Comparison of ENCODE assay signal across 8 mouse cellular contexts in genomic region chr7:127572895-127573471, GRCm38 (mm10). TPM values are rescaled to one million over a fixed set of nuclear protein-coding genes. Genes with fewer than 3 reads are reported as not detected.
DNase-seq lines count a peak whose midpoint lies in the region; ATAC-seq and TF ChIP-seq lines count a peak whose summit lies in the region.

TSS of gene Phkg2 (plus strand) at chr7:127573340.

- no peak for TF ChIP-seq CTCF in ES-Bruce4 (IDR thresholded peaks at IDR 0.05; ENCODE audit: low read depth, low read length)
- TF ChIP-seq CTCF in heart, postnatal 0 days (IDR thresholded peaks at IDR 0.05; ENCODE audit: low read depth), result no peak
- TF ChIP-seq CTCF in testis, adult 2 months (IDR thresholded peaks at IDR 0.05; ENCODE audit: control insufficient read depth, insufficient read depth, insufficient replicate concordance, low read depth, low read length), result no peak

- peak within 1 kb of the TSS; percentile 94 for H3K4me2 ChIP-seq in forebrain, embryonic 12.5 days
- peak within 1 kb of the TSS; percentile 97 for H3K4me2 ChIP-seq in heart, postnatal 0 days (ENCODE audit: low read depth, low read length)
- peak within 1 kb of the TSS; percentile 96 for H3K4me2 ChIP-seq in liver, embryonic 16.5 days (ENCODE audit: low read depth, low read length)
- peak within 1 kb of the TSS; percentile 98 for H3K4me2 ChIP-seq in neural tube, embryonic 13.5 days

- peak within 1 kb of the TSS; percentile 95 for H3K9ac ChIP-seq in ES-Bruce4 (ENCODE audit: low read depth, poor library complexity, severe bottlenecking)
- H3K9ac ChIP-seq in forebrain, embryonic 12.5 days, result peak within 1 kb of the TSS; percentile 89
- H3K9ac ChIP-seq in heart, postnatal 0 days (replicated peaks; ENCODE audit: low read depth, low read length), result peak within 1 kb of the TSS; percentile 83
- H3K9ac ChIP-seq in liver, embryonic 16.5 days (ENCODE audit: low read depth, low read length), result peak within 1 kb of the TSS; percentile 86
- peak within 1 kb of the TSS; percentile 92 for H3K9ac ChIP-seq in neural tube, embryonic 13.5 days

- H3K36me3 ChIP-seq in ES-Bruce4 (ENCODE audit: control insufficient read depth, insufficient read depth, low read length, poor library complexity, severe bottlenecking), result 0 out of 2 replicates have a peak, but pooled peaks cover 2% of the 10 kb centered on the region
- H3K36me3 ChIP-seq in forebrain, embryonic 12.5 days (replicated peaks), result peaks cover 14% of the 10 kb centered on the region
- H3K36me3 ChIP-seq in heart, postnatal 0 days (replicated peaks; ENCODE audit: control insufficient read depth, insufficient read depth, low read length), result peaks cover 15% of the 10 kb centered on the region
- H3K36me3 ChIP-seq in liver, embryonic 16.5 days (ENCODE audit: control insufficient read depth, insufficient read depth), result peaks cover 9% of the 10 kb centered on the region
- peaks cover 19% of the 10 kb centered on the region for H3K36me3 ChIP-seq in neural tube, embryonic 13.5 days
- H3K36me3 ChIP-seq in testis, adult 2 months (ENCODE audit: control insufficient read depth, insufficient read depth, low read length), result no peaks in the 10 kb centered on the region; the same call in 1 of the 2 replicates

- peaks cover 2% of the 10 kb centered on the region for H3K4me1 ChIP-seq in ES-Bruce4 (ENCODE audit: control insufficient read depth, insufficient read depth, low read length)
- H3K4me1 ChIP-seq in forebrain, embryonic 12.5 days, result peaks cover 23% of the 10 kb centered on the region
- H3K4me1 ChIP-seq in heart, postnatal 0 days (ENCODE audit: control insufficient read depth, insufficient read depth), result peaks cover 18% of the 10 kb centered on the region
- peaks cover 17% of the 10 kb centered on the region for H3K4me1 ChIP-seq in liver, embryonic 16.5 days (ENCODE audit: control insufficient read depth, low read depth, low read length)
- peaks cover 29% of the 10 kb centered on the region for H3K4me1 ChIP-seq in neural tube, embryonic 13.5 days (replicated peaks)
- peaks cover 3% of the 10 kb centered on the region for H3K4me1 ChIP-seq in testis, adult 2 months (ENCODE audit: control insufficient read depth, insufficient read depth, low read length)

- TF ChIP-seq EP300 in ES-Bruce4 (IDR thresholded peaks at IDR 0.05; ENCODE audit: insufficient read depth, low read depth, low read length), result no peak
- no peak for TF ChIP-seq EP300 in heart, postnatal 0 days (IDR thresholded peaks at IDR 0.05; ENCODE audit: low read depth)

- no peaks in the 10 kb centered on the region for H3K9me3 ChIP-seq in ES-Bruce4 (replicated peaks; ENCODE audit: control insufficient read depth, insufficient read depth, low read length, poor library complexity, severe bottlenecking)
- no peaks in the 10 kb centered on the region for H3K9me3 ChIP-seq in forebrain, embryonic 12.5 days
- no peaks in the 10 kb centered on the region for H3K9me3 ChIP-seq in heart, postnatal 0 days (replicated peaks; ENCODE audit: control insufficient read depth, low read length)
- H3K9me3 ChIP-seq in liver, embryonic 16.5 days (replicated peaks; ENCODE audit: control insufficient read depth, low read length), result no peaks in the 10 kb centered on the region
- H3K9me3 ChIP-seq in neural tube, embryonic 13.5 days, result no peaks in the 10 kb centered on the region

- H3K27ac ChIP-seq in ES-Bruce4 (ENCODE audit: insufficient read depth, low read length), result 0 out of 2 replicates have a peak within 1 kb of the TSS, but pooled peaks have one; percentile 1
- H3K27ac ChIP-seq in forebrain, embryonic 12.5 days, result peak within 1 kb of the TSS; percentile 78
- H3K27ac ChIP-seq in heart, postnatal 0 days (ENCODE audit: low read depth), result peak within 1 kb of the TSS; percentile 78
- peak within 1 kb of the TSS; percentile 72 for H3K27ac ChIP-seq in liver, embryonic 16.5 days (ENCODE audit: low read length)
- H3K27ac ChIP-seq in neural tube, embryonic 13.5 days (replicated peaks), result peak within 1 kb of the TSS; percentile 81
- peak within 1 kb of the TSS; percentile 92 for H3K27ac ChIP-seq in testis, adult 2 months (ENCODE audit: control insufficient read depth, insufficient read depth, low read depth, low read length)

- ATAC-seq in forebrain, embryonic 12.5 days (ENCODE audit: low FRiP score), result peak; percentile 99
- ATAC-seq in heart, postnatal 0 days (ENCODE audit: insufficient read depth, low read depth), result peak; percentile 98
- peak; percentile 98 for ATAC-seq in liver, embryonic 16.5 days (ENCODE audit: low read depth)
- peak; percentile 98 for ATAC-seq in neural tube, embryonic 13.5 days (ENCODE audit: low read depth)

- WGBS in forebrain, embryonic 12.5 days, result under 1% methylated on average over 17 of the region's 17 CpGs
- under 1% methylated on average over 17 of the region's 17 CpGs for WGBS in heart, postnatal 0 days
- under 1% methylated on average over 17 of the region's 17 CpGs for WGBS in liver, embryonic 16.5 days (ENCODE audit: insufficient replicate concordance)
- WGBS in neural tube, embryonic 13.5 days, result under 1% methylated on average over 17 of the region's 17 CpGs

- H3K27me3 ChIP-seq in ES-Bruce4 (ENCODE audit: control insufficient read depth, insufficient read depth, low read length, poor library complexity, severe bottlenecking), result no peaks in the 10 kb centered on the region
- H3K27me3 ChIP-seq in forebrain, embryonic 12.5 days, result no peaks in the 10 kb centered on the region
- H3K27me3 ChIP-seq in heart, postnatal 0 days (ENCODE audit: control insufficient read depth, insufficient read depth, low read length), result no peaks in the 10 kb centered on the region
- no peaks in the 10 kb centered on the region for H3K27me3 ChIP-seq in liver, embryonic 16.5 days (ENCODE audit: control insufficient read depth, insufficient read depth, low read depth, low read length)
- no peaks in the 10 kb centered on the region for H3K27me3 ChIP-seq in neural tube, embryonic 13.5 days
- H3K27me3 ChIP-seq in testis, adult 2 months (ENCODE audit: control insufficient read depth, insufficient read depth, low read length), result no peaks in the 10 kb centered on the region

- peak within 1 kb of the TSS; percentile 76 for H3K4me3 ChIP-seq in ES-Bruce4 (ENCODE audit: low read depth, low read length)
- H3K4me3 ChIP-seq in forebrain, embryonic 12.5 days (replicated peaks), result peak within 1 kb of the TSS; percentile 74
- H3K4me3 ChIP-seq in heart, postnatal 0 days (ENCODE audit: low read depth, low read length), result peak within 1 kb of the TSS; percentile 80
- peak within 1 kb of the TSS; percentile 87 for H3K4me3 ChIP-seq in liver, embryonic 16.5 days (ENCODE audit: low read depth, low read length)
- H3K4me3 ChIP-seq in neural tube, embryonic 13.5 days, result peak within 1 kb of the TSS; percentile 82
- peak within 1 kb of the TSS; percentile 88 for H3K4me3 ChIP-seq in testis, adult 2 months (ENCODE audit: control insufficient read depth, low read depth, low read length)

- peak; percentile 72 for TF ChIP-seq POLR2A in ES-Bruce4 (IDR thresholded peaks at IDR 0.05; ENCODE audit: insufficient read depth, low read length)
- 0 out of 2 replicates have a peak, but pooled peaks have one; percentile 34 for TF ChIP-seq POLR2A in testis, adult 2 months (IDR thresholded peaks at IDR 0.05; ENCODE audit: control insufficient read depth, low read depth, low read length)

- DNase-seq in c-Kit-positive CD71-positive TER-119-positive erythroid progenitor cells, embryonic 14.5 days (ENCODE audit: low spot score), result peak; percentile 96
- peak; percentile 100 for DNase-seq in heart, postnatal 0 days (ENCODE audit: low spot score)
- peak; percentile 86 to 93 for DNase-seq in kidney, postnatal 4 days

RNA-seq across cellular contexts. Expression of gene Phkg2, which starts in this region (rescaled TPM):
- 38.1 and 44.6 TPM in 2 replicates for polyA plus RNA-seq in ES-Bruce4 (2011; ENCODE audit: insufficient read depth, insufficient read length, low read depth, missing spikeins)
- polyA plus RNA-seq in forebrain, embryonic 12.5 days (2016; fragmentation: Nextera tagmentation; extraction: Ambion mirVana), result 56.6 and 60.7 TPM in 2 replicates
- total RNA-seq in heart, postnatal 0 days (2014; rRNA removed; ENCODE audit: low replicate concordance), result 27.3 and 44.1 TPM in 2 replicates
- polyA plus RNA-seq in heart, postnatal 0 days (2015; fragmentation: Nextera tagmentation; extraction: Ambion mirVana), result 22.2 and 23.1 TPM in 2 replicates
- polyA plus RNA-seq in liver, embryonic 16.5 days (2015; fragmentation: Nextera tagmentation; extraction: Ambion mirVana), result 19.7 and 21.1 TPM in 2 replicates
- 59.1 and 62.8 TPM in 2 replicates for polyA plus RNA-seq in neural tube, embryonic 13.5 days (2015; fragmentation: Nextera tagmentation; extraction: Ambion mirVana)
- 1,776 and 1,820 TPM in 2 replicates for polyA plus RNA-seq in testis, adult 2 months (2012; rRNA removed)

Comparison
In these comparisons a context has a peak if more than half of its experiments do, and no peak if none do; other contexts are left out.
1. Peak in every context shown above with its lines: DNase-seq, ATAC-seq, H3K4me3 ChIP-seq and H3K27ac ChIP-seq.
2. RNA of gene Phkg2 (polyA plus RNA-seq): 1,776 to 1,820 TPM in testis, adult 2 months; 59.1 to 62.8 TPM in neural tube, embryonic 13.5 days, 56.6 to 60.7 TPM in forebrain, embryonic 12.5 days, 38.1 to 44.6 TPM in ES-Bruce4, 22.2 to 23.1 TPM in heart, postnatal 0 days and 19.7 to 21.1 TPM in liver, embryonic 16.5 days; every median in the first group is over 10 times any median in the second.
3. H3K27ac ChIP-seq: peak in every context shown above with its lines; median percentile 92 in testis, adult 2 months; 81 in neural tube, embryonic 13.5 days; 78 in forebrain, embryonic 12.5 days; 78 in heart, postnatal 0 days; 72 in liver, embryonic 16.5 days; 1 in ES-Bruce4.